Mouse (Mus musculus): ENCODE measurements around the gene Tecr. TPM values are rescaled to one million over a fixed set of nuclear protein-coding genes. Genes with fewer than 3 reads are reported as not detected.
A peak's percentile ranks its signal among the peaks of the same experiment; 100 is the strongest.

Tecr gene
- polyA plus RNA-seq (2015; fragmentation: Nextera tagmentation; extraction: Ambion mirVana) = 315 and 341 TPM in 2 replicates

- peak; percentile 100 for DNase-seq (ENCODE audit: low spot score)
Measured at GRCm38 (mm10) chr8:83607661-83608397, at the start of gene Tecr, which contains the start of gene Dnajb1. Gene Tecr (minus strand): TSS chr8:83607971. Gene Dnajb1 (plus strand): TSS chr8:83608193.

GRCm38 (mm10) chr8:83656484-83657246 is 48.9 kb upstream of the Tecr start:
- no peak for DNase-seq (ENCODE audit: low spot score)

DNA sequence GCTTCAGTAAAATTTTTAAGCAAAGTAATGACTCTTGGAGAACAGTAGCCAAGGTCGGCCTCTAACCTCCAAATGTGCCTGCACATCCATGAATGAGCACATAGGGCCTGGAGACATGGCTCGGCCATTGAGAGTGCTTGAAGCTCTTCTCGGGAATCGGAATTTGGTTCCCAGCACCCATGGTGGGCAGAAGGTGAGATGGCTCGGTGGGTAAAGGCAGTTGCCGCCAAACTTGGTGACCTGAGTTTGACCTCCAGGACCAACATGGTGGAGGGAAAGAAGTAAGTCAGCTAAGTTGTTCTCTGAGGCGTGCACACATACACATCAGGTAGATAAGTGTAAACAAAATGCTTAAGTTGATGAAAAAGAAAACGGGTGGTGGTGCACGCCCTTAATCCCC is 48.3 kb upstream of the Tecr start:
- DNase-seq (ENCODE audit: low spot score) = no peak

DNA sequence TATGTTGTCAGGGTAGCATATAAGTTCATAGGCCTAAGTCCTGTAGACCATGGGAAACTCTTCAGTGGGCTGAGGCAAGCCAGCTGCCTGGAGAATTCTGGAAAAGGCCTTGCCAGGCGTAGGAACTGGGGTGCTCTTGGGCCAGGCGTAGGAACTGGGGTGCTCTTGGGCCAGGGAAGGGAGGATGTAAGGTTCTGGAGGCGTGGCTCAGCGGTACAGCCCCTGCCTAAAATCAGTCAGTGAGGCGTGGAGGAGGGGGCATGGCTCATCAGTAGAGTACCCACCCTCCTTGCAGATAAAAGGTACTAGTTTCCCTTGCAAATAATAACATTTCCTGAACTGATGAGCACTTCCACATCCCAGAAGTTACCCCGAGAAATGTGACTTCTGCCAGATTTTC is 47.0 kb upstream of the Tecr start:
- no peak for DNase-seq (ENCODE audit: low spot score)

DNA sequence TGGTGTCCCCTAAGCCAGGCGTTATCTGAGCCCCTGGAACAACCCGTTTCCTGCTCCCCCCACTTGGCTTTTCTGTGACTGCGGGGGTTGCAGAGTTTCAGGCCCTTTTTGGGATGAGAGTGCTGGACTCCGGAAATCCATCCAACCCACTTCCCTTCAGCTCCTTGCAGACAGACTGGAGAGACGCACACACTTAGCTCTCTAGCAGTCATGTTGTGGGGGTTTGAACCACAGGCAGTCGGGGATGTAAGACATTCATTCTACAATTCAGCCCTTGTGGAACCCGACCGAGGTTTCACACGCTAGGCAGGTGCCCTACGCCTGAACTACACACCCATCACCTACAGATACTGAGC is 45.9 kb upstream of the Tecr start:
- no peak for DNase-seq (ENCODE audit: low spot score)

DNA sequence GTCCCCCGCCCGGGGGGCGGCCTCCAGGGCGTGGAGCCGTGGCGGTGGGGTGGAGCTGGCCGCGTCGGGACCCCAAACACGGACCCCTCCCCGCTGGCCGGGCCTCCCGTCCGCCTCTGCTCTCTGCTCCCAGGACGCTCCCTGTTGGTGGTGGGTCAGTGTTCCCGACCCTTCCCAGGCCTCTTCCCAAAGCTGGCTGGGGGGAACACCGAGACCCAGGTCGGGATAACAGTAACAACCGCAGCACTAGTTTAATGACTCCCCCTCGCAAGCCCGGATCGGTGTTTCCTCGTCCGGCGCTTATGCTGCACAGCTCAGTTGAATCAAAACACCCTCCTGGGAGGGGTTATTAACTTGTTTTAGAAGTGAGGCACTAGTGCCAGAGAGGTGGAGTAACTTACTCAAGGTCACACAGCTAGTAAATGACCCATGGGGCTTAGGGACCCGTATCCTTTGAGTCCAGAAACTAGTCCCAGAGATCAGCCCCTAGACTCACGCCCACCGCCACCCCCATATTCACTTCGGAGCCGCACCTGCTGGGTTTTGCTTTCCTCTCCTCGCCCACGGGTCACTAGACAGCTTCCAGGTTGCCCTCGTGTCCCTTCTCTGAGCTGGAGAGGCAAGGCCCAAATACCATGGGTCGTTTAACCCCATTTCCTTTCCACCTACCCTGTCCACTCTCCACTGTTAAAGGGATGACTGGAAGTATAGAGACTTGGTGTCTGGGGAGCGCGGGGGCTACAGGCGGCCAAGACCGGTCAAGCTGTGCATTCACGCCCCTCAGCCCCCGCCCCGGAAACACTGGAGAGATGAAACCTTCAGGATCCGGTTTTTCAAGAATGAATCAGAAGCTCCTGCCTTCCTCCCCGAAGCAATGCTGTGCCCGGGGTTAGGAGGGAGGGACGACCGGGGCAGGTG is 45.2 kb upstream of the Tecr start:
- DNase-seq (ENCODE audit: low spot score) = peak; percentile 42

DNA sequence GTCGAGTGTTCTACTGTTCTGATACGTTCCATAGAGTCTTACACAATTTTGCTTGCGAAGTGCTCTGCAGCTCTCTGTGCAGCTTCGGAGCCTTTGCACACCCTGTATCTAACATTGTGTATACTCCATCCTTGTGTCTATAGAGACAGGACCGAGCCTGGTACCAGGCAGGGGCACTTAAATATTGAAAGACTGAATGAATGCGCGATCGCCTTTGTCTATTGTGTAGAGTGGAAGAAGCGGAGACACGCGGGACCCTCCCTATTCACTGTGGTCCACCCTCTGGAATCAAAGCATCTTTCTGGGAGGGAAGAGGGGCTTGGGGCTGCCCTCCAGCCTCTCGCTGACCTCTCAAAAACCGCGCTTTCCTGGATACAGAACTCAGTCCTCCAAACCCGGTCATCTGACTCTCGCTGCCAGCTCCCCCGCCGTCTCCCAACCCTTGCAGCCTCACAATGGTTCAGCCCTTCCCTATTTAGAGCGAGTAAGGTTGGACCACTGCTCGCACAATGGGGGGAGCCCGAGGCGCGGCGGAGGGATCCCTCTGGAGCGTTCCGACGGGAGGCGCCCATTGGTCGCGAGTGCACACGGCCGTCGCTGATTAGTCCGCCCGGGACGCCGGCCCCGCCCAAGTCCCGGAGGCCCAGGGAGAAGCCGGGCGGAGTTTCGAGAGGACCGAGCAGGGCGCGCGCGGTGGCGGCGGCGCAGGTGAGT is 44.4 kb upstream of the Tecr start, which contains the start of gene Gipc1:
Gipc1 (plus strand) TSS at position 648 of the 714 bp plus-strand sequence.
- peak; percentile 99 for DNase-seq (ENCODE audit: low spot score)

GRCm38 (mm10) chr8:83649699-83650098 is 41.9 kb upstream of the Tecr start:
- DNase-seq (ENCODE audit: low spot score) = no peak

GRCm38 (mm10) chr8:83648031-83648430 is 40.3 kb upstream of the Tecr start:
- no peak for DNase-seq (ENCODE audit: low spot score)

GRCm38 (mm10) chr8:83647511-83647910 is 39.7 kb upstream of the Tecr start:
- no peak for DNase-seq (ENCODE audit: low spot score)

DNA sequence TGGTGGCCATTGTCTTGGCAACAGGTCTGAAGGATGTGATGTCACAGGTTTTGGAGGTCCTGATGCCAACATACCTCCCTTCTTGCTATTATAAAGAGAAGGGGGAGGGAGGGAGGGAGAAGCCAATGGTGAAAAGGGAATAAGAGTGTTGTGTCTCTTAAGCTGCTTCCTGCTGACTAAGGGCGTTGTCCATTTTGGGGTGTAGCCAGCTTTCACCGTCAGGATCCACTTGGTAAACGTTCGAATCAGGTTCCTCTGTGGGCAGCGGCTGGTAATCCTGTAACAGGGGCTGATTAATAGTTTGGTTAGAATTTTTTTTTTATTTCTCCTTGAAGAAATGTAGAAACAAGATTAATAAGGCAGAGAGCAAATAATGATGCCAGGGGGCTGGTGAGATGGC is 31.9 kb upstream of the Tecr start:
- DNase-seq (ENCODE audit: low spot score) = no peak

- no peak for DNase-seq (ENCODE audit: low spot score)
Measured at GRCm38 (mm10) chr8:83638856-83639255, 31.1 kb upstream of the Tecr start.

GRCm38 (mm10) chr8:83632083-83632707 is 24.4 kb upstream of the Tecr start:
- no peak for DNase-seq (ENCODE audit: low spot score)

GRCm38 (mm10) chr8:83625676-83626299 is 18.0 kb upstream of the Tecr start:
- no peak for DNase-seq (ENCODE audit: low spot score)

GRCm38 (mm10) chr8:83624739-83625138 is 17.0 kb upstream of the Tecr start:
- no peak for DNase-seq (ENCODE audit: low spot score)

GRCm38 (mm10) chr8:83623549-83623948 is 15.8 kb upstream of the Tecr start:
- no peak for DNase-seq (ENCODE audit: low spot score)

- peak; percentile 91 for DNase-seq (ENCODE audit: low spot score)
Measured at GRCm38 (mm10) chr8:83622389-83622989, 14.7 kb upstream of the Tecr start.

DNA sequence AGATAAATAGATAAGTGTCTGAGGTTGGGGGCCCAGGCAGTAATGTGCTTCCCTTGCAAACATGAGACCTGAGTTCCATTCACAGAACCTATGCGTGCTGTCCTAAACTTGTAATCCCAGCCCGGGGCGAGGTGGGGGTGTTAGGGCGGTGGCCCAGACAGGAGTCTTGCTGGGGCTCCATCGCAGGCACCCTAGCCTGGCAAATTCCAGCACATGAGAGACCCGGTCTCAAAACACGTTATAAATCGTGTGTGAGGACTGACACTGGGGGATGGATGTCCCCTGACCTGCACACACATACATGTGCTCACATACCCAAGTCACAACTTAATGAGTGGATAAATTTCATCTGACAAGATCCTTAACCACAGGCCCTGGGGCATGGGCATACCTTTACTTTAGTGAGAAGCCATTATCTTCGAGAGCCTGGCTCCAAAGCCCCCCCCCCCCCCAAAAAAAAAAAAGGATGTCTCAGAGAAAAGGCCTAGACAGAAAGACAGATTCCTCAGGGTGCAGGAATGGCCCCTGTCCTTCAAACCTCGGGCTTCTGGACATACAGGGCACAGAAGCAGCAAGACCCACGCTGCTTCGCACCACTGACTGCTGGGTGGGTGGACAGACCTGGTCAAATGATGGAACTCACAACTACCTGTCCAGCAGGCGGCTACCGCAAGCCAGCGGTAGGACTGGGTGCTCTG is 14.1 kb upstream of the Tecr start:
- DNase-seq (ENCODE audit: low spot score) = no peak

Measured in thymus, postnatal 0 days (tissue).